Mouse (Mus musculus): ENCODE data around the gene Fam126a. TPM values are rescaled to one million over a fixed set of nuclear protein-coding genes. Genes with fewer than 3 reads are reported as not detected.
"Not testable (repeated sequence)": the region's sequence is repeated elsewhere in the genome, so short reads cannot be mapped to it uniquely, and the experiment has no call there.

The Fam126a gene
- total RNA-seq, 1 experiment from 2014 or later = 37.9 TPM

DNA sequence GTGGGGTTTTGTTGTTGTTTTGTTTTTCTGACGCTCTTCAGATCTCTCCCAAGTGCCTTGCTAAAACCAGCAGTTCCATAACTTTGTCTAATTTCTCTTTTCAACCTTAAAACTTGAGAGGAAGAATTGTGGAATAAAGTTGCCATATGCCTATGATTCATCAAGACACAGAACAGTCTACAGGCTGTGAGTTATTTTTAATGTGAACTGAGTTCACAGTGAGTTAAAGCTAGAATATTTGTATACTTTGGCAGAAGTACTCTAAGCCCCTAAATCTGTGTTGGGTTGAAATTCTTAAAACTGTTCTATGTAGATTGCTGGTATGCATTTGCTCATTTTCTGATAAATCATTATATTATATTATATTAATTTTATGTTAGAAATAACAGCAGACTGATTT, 118.9 kb downstream of the Fam126a start:
- ATAC-seq (replicated peaks; ENCODE audit: low read depth, poor library complexity, severe bottlenecking) = no peak

DNA sequence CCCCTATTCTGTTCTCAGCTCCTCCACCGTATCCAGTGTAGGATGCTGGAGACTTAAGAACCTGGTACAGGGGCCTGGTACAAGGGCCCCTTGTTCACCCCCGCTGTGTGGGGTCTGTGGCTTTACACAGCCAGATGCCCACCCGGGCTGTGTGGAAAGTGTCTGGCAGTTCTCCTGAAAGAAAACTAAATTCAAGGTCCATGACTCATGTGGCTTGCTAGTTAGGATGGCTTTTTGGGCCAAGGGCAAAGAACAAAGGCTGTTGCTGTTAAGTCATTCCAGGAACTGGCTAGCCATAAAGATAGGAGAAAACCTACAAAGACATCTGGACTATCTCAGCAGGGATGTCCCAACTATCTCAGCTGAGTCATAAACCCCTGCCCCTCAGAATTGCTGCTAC, 121.2 kb downstream of the Fam126a start:
- no peak for ATAC-seq (replicated peaks; ENCODE audit: low read depth, poor library complexity, severe bottlenecking)

DNA sequence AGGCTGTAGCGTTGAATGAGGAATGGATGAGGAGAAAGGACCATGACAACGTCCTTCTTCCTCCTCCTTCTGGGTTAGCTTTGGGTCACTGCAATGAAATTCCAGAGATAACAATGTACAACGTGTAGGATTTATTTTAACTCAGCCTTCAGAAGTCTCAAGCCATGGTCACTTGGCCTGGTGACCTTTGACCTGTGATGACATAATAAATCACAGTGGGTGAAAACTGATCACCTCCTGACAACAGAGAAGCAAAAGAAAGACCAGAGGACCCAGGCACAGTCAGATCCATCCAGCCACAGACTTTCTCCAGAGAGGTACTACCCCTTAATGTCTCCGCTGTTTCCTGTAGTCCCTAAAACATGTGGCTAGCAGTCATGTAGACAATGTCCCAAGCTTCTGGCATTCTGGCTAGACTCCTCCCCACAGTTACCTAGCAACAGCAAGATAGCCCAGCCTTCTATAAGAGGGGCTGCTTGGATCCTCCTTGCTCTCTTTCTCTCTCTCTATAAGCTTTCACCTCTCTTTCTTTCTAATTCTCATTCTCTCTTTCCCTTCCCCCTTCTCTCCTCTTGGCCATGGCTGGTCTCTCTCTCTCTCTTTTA, 121.9 kb downstream of the Fam126a start:
- no peak for ATAC-seq (replicated peaks; ENCODE audit: low read depth, poor library complexity, severe bottlenecking)

DNA sequence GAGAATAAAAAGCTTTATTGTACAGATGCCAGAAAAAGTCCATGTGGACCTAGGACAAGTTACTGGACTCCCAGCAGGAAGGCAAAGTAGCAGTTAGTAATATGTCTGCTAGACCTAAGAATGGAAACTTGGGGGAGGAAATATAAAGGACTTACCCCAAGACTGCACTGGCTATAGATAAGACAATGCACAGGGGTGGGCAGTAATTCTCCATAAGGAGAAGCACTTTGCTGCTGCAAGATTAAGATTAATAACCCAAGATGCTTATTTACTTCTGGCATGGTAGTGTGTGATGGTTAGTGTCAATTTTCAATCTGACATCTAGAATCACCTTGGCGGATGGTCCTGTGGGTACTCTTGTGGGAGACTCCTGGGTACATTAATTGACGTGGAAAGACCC, 128.3 kb downstream of the Fam126a start:
- ATAC-seq (replicated peaks; ENCODE audit: low read depth, poor library complexity, severe bottlenecking) = no peak

DNA sequence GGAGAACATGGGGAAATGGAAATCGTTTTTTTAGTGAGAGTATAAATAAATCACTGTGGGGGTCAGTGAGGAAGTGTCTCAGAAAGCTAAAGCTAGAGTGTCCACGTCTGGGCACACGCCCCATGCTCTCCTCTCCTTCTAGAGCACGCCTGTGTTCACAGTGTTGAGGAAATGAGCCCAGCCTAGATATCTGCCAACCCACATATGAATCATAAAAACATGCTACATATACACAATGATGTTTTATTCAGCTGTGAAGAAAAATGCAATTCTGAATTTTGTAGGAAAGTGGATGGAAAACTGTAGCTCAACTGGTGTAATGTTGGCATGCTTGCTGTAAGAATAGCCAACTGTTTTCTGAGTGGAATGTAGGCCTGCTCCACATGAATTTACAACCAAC, 130.3 kb downstream of the Fam126a start:
- no peak for ATAC-seq (replicated peaks; ENCODE audit: low read depth, poor library complexity, severe bottlenecking)

DNA sequence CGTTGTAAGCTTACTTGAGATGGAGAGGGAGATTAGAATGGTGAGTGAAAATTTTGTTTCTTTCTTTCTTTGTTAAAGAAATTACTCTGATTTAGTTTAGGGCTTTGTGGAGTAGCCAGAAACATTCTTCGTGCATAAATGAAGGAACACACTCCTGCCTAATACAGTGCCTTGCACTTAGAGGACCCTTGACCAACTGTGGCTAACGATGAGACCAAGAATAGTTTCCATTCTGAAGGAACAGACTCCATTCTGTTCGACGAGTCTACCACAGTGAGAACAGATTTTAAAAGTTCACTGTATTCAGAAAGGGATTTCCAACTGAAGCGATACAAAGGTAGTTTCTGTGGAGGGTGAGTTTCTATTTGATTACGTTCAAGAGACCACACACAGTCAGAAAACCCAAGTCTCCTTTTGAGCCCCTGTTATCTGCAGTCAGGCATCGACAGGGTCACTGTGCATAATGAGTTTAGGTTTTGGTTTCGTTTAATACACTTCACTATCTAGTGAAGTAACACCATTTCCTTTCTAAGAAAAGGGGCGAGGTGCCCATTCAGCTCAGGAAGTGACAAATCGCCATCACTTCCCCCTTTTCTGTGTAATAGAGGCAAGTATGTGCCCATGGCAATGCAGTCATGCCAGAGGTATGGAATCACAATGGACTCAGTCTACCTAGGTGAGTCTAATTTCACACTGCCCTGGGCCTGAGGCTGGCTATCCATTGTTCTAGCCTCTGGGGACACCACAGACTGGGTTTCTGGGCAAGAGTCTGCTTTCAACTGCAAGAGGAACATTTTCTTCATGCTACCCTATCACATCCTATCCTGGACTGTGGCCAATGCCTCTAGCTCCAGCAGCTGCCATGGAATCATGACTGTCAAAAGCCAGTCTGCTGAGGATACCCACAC, 136.4 kb downstream of the Fam126a start:
- peak; percentile 94 for ATAC-seq (replicated peaks; ENCODE audit: low read depth, poor library complexity, severe bottlenecking)

DNA sequence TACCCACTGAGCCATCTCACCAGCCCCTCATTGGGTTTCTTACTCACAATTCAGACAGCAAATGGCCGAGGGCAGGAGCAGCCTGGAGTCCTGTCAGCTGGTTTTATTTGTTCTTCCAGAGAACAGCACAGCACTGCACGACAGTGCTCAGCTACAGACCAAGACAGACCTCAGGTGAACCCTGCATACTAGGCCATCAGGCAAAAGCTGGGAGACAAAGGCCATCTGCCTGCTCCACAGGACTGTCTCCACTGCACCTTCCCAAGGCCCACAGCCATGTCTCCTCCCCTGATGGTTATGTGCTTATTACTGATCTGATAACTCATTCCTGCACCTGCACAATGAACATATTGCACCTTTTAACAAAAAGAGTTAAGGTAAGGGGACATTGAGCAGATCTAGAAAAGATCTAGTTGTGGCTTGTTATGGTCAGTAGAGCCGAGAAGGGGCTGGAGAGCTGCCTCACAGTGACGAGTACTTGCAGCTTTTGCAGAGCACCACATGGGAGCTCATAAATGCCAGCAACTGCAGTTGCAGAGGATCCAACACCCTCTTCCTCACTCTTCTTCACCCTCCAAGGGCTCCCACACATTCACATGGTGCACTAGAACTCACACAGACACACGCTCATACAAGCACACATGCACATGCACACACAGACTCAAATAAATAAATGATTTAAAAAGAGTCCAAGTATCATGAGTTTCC, 137.2 kb downstream of the Fam126a start:
- ATAC-seq (replicated peaks; ENCODE audit: low read depth, poor library complexity, severe bottlenecking) = no peak

DNA sequence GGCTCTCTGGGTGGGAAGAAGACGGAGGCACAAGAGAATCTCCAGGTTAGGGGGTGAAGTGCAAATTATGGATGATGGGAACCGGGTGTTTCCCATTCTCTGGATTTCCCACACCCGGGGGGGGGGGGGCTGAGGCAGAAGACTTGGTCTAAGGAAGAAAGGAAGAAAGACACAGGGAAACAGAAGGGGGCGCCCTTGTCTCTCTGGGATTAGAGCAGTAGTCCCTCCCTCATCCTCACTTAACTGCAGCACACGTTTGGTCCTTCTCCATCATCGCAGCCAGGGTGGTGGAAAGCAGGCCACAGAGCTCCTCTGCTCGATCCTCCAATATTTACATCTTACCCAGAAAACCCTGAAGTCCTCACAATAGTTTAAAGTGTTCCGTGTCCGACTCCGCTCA, 139.8 kb downstream of the Fam126a start:
- peak; percentile 39; the same call in 1 of the 2 replicates for ATAC-seq (replicated peaks; ENCODE audit: low read depth, poor library complexity, severe bottlenecking)

DNA sequence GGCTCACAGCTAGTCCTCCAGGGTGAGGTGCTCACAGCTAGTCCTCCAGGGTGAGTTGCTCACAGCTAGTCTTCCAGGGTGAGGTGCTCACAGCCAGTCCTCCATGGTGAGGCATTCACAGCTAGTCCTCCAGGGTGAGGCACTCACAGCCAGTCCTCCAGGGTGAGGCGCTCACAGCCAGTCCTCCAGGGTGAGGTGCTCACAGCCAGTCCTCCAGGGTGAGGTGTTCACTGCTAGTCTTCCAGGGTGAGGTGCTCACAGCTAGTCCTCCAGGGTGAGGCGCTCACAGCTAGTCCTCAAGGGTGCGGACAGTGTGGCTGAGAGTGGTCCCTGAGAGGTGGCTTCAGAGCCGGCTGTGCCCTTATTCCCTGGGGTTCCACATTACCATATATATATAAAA, 141.0 kb downstream of the Fam126a start:
- ATAC-seq (replicated peaks; ENCODE audit: low read depth, poor library complexity, severe bottlenecking) = no peak

DNA sequence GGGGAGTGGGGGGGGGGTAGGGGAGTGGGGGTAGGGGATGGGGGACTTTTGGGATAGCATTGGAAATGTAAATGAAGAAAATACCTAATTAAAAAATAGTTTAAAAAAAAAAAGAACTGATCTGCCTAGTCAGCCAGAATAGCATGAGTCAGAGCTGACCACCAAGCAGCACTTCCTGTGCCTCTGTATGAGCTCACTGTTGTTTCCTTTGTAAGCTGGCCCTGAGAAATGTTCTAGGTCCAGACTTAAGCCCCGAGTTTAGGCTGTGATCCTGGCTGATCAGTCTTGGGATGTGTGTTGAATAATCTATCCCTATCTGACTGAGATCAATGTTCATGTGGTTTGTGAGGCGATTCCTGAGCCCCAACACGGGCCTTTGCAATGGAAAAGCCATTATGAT, 143.4 kb downstream of the Fam126a start:
- ATAC-seq (replicated peaks; ENCODE audit: low read depth, poor library complexity, severe bottlenecking) = no peak

DNA sequence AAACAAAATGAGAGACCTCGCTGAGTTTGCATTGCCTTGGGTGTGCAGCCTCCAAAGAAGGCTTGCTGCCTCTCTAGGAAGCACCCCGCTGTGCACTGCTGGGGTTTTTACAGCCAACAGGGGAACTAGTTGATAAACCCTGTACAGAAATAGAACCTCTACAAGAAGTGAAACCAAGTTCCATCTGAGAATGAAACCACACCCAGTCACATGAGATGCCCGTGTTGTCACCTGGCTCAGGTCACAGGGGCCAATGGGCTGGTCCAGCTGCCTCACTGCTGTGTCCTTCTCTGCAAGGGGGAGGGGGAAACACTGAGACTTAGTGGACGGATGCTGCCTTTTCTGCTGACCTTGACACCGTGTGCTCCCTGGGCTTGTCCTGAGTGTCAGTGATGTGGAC, 156.0 kb downstream of the Fam126a start:
- ATAC-seq (replicated peaks; ENCODE audit: low read depth, poor library complexity, severe bottlenecking) = peak; percentile 92

DNA sequence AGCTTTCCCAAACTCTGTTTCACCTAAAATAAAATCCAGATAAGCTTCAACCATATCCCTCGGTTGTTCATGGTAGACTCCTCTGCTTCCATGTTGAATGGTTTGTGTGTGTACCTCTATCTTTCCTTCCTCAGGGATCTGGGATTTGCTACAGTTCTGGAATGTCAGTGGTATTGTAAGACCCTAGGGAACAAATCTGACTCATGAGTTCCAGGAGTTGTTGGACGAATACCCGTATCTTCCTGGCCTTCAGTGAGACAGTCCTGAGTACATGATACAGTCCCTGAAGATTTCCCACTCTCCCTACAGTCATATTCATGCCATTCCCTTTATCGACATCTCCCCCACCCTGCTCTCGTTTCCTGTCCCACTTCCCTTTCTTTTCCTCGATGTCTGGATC, 157.9 kb downstream of the Fam126a start:
- no peak for ATAC-seq (replicated peaks; ENCODE audit: low read depth, poor library complexity, severe bottlenecking)

DNA sequence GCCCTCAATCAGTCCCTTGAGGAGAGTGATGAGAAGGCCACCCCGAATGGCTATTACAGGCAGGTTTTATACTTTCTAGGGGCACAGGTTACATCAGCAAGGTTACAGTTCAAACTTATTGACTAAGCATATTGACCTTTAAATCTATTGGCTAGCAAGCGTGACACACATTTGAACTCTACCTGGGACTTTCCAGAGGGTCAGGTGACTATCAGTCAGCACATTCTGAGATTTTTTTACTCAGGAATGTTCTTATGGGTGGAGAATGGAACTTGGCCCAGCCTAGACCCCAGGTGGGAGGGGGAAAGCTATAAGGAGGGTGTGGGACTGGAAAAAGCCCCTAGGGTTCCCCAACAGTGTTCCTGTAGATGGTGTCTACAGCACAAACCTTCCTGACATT, 159.2 kb downstream of the Fam126a start:
- not testable (repeated sequence) for ATAC-seq (replicated peaks; ENCODE audit: low read depth, poor library complexity, severe bottlenecking)

DNA sequence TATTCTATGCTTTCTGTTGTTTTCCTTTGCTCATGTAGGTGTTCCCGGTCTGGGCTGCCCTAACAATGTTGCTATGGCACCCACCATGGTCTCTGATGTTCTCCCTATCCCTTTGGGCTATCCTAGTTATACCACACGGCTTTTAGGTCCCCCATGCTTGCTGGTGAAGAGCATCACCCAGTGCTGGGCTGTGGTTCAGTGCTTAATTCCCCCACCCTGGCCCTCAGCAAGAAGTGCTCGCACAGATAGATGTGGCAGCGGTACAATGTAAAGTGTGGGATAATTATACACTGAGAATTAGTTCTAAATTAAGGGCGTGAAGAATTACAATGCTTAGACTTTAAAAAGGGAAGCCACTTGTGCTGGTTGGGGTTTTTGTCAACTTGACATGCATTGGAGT, 164.5 kb downstream of the Fam126a start:
- ATAC-seq (replicated peaks; ENCODE audit: low read depth, poor library complexity, severe bottlenecking) = no peak

Other genes with a start within 250 kb of the Fam126a start
- 58.8 and 61.9 TPM in 2 replicates for gene Pus7, start 247.0 kb downstream of the Fam126a start, total RNA-seq (2017)
- 22.5 and 23.4 TPM in 2 replicates for gene Rint1, start 243.0 kb downstream of the Fam126a start, total RNA-seq (2017)
- gene Tomm7, start 186.5 kb downstream of the Fam126a start, total RNA-seq (2017) = 229 and 298 TPM in 2 replicates
- gene Klhl7, start 69.9 kb upstream of the Fam126a start, total RNA-seq (2017) = 21.9 and 29.0 TPM in 2 replicates
- gene Nupl2, start 134.3 kb upstream of the Fam126a start, total RNA-seq (2017) = 7.1 and 8.2 TPM in 2 replicates